Mouse (Mus musculus): ENCODE measurements around the gene Cpb1.

Cpb1 gene

DNA sequence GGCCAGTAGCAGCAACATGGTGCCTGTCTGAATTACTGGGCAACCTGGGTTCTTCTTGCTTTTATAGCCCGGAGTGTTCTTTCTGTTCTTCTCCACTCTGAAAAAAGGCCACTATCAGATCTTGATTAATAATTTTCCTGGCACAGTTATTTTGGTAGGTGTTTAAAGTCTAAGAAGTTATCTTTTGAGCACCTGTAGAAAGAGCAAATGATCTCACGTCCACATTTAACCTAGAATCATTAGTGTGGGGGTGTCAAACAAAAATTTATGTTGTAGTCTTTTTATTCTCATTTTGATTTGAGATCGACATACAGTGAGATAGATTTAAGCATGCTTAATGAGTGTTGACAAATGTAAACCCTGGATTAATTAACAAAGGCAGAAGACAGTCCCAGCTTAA lies at the start of gene Cpb1:
Gene Cpb1 (minus strand): TSS at position 101 of the 400 bp plus-strand sequence.
- in situ Hi-C loops (cut with MboI; ENCODE audit: low sequenced_read_pairs) = no loop called here

DNA sequence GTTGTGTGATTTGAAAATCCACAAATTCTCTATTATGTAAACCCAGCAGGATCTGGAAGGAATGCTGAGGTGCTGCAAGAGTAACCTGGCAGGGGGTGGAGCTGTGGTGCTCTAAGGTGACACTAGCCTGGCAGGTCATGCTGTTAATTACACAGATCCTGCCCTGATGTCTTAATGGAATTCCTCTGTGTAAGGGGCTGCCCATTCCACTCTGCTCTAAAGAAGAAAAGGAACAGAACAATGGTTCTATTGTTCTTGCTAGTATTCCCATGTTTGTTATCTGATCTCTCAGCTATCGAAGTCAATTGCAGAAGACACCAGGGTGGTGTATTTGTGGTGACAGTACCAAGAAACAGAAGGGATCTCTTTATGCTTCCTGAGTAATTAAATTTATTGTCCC lies 41.7 kb upstream of the Cpb1 start:
- in situ Hi-C loops (cut with MboI; ENCODE audit: low sequenced_read_pairs) = no loop called here

- in situ Hi-C loops (cut with MboI; ENCODE audit: low sequenced_read_pairs) = no loop called here
These were observed 33.6 kb upstream of the Cpb1 start for GRCm38 (mm10) chr3:20309142-20309541.

DNA sequence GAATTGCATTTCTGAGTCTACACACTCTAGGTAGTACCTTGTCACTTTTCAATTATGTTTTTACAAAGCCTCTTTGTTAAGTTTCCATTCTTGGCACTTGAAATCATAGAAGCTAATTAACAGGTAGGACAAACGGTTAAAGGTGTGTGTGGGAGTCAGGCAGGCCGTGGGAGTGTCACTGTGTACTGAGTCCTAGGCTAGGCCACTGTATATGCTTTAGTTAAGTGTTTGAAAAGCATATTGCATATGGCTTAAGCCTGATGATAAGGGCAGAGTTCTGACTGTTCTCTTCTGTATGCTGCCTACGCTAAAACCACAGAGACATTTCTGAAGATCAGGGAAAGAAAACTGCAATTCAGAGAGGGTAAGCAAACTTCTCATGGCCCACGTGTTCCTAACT lies 31.7 kb upstream of the Cpb1 start:
- in situ Hi-C loops (cut with MboI; ENCODE audit: low sequenced_read_pairs) = no loop called here

GRCm38 (mm10) chr3:20304758-20305352 lies 29.3 kb upstream of the Cpb1 start:
- in situ Hi-C loops (cut with MboI; ENCODE audit: low sequenced_read_pairs) = no loop called here

- in situ Hi-C loops (cut with MboI; ENCODE audit: low sequenced_read_pairs) = no loop called here
These were observed 20.0 kb upstream of the Cpb1 start for GRCm38 (mm10) chr3:20295546-20295945.

GRCm38 (mm10) chr3:20294542-20295348 lies 19.2 kb upstream of the Cpb1 start:
- in situ Hi-C loops (cut with MboI; ENCODE audit: low sequenced_read_pairs) = no loop called here

- in situ Hi-C loops (cut with MboI; ENCODE audit: low sequenced_read_pairs) = no loop called here
These were observed 15.8 kb upstream of the Cpb1 start for GRCm38 (mm10) chr3:20291370-20291769.

GRCm38 (mm10) chr3:20288761-20289160 lies 13.2 kb upstream of the Cpb1 start:
- in situ Hi-C loops (cut with MboI; ENCODE audit: low sequenced_read_pairs) = no loop called here

DNA sequence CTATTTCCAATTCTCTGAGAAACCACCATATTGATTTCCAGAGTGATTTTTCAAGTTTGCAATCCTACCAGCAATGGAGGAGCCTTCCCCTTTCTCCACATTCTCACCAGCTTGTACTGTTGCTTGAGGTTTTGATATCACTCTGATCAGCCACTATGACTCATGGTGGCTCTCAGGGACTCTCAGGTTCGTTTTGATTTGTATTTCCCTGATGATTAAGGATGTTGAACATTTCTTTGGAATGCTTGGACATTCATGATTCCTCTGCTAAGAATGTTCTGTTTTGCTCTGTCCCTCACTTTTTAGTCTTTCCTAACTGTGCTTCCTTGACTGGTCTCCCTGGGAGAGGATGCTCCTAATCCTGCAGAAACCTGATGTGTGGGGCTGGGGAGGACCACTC lies 6.3 kb upstream of the Cpb1 start:
- in situ Hi-C loops (cut with MboI; ENCODE audit: low sequenced_read_pairs) = no loop called here

GRCm38 (mm10) chr3:20254566-20255479 lies 20.7 kb downstream of the Cpb1 start:
- in situ Hi-C loops (cut with MboI; ENCODE audit: low sequenced_read_pairs) = no loop called here

- in situ Hi-C loops (cut with MboI; ENCODE audit: low sequenced_read_pairs) = no loop called here
These were observed 31.6 kb downstream of the Cpb1 start for GRCm38 (mm10) chr3:20243913-20244312.

- in situ Hi-C loops (cut with MboI; ENCODE audit: low sequenced_read_pairs) = no loop called here
These were observed 33.5 kb downstream of the Cpb1 start, which contains the start of gene Cpa3 for GRCm38 (mm10) chr3:20242050-20242449. Gene Cpa3, minus strand, starts transcription at chr3:20242181.

GRCm38 (mm10) chr3:20239741-20240140 lies 35.8 kb downstream of the Cpb1 start:
- in situ Hi-C loops (cut with MboI; ENCODE audit: low sequenced_read_pairs) = no loop called here

DNA sequence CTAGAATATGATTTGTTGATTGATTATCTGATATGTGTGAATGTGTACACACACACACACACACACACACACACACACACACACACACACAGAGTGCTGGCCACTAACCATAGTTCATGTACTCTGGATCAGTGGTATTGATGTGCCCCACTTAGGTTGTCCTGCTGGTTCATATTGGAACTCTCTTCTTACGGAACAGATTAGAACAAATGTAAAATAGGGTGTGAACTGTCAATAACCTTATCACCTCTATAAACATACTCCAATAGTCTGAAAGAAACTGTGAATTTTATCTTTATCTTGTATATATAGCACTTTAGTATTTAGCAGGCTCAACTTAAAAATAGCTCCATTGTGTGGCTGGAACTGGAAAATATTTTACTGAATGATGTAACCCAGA lies 38.6 kb downstream of the Cpb1 start:
- in situ Hi-C loops (cut with MboI; ENCODE audit: low sequenced_read_pairs) = no loop called here

GRCm38 (mm10) chr3:20229027-20229426 lies 46.5 kb downstream of the Cpb1 start:
- in situ Hi-C loops (cut with MboI; ENCODE audit: low sequenced_read_pairs) = no loop called here

- in situ Hi-C loops (cut with MboI; ENCODE audit: low sequenced_read_pairs) = no loop called here
These were observed 50.1 kb downstream of the Cpb1 start for GRCm38 (mm10) chr3:20225429-20225828.

- in situ Hi-C loops (cut with MboI; ENCODE audit: low sequenced_read_pairs) = no loop called here
These were observed 52.4 kb downstream of the Cpb1 start for GRCm38 (mm10) chr3:20222926-20223698.

DNA sequence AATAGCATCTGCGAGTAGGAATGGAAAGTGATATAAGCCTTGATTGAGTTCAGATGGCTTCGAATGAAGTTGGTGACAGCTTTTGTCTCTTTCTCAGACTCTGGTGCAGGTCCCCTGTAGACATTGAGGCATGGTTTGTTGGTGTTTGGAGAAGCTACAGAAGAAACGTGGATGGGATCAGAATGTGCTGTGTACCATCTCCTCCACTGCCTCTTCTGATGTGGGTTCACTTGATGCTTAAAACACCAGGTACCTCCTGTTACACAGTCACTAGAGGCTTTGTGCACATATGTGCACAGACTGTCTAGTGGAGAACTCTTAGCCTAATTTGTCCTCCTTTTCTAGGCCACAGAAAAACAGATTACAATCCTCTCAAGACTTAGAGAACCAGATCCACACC lies 53.4 kb downstream of the Cpb1 start:
- in situ Hi-C loops (cut with MboI; ENCODE audit: low sequenced_read_pairs) = no loop called here

- in situ Hi-C loops (cut with MboI; ENCODE audit: low sequenced_read_pairs) = loop anchor here (10.0 kb wide), 1 partner anchor 294 kb away; no protein-coding TSS in a partner anchor
These were observed 76.7 kb downstream of the Cpb1 start for GRCm38 (mm10) chr3:20198869-20199268.

Data from CH12F3 (cell line).